Mouse (Mus musculus) testis, adult 2 months (tissue): ENCODE results near the gene Ces1a. TPM values are rescaled to one million over a fixed set of nuclear protein-coding genes. Genes with fewer than 3 reads are reported as not detected.

ENCODE experiments used
- H3K27ac ChIP-seq: fragments of 200-500 bp; 2 replicates; pipeline ENCODE4 v1.5.1; 2012; ENCODE audit warnings: low read depth, low read length; ENCODE audit not compliant: control insufficient read depth, insufficient read depth
- H3K27me3 ChIP-seq: fragments of 200-500 bp; 2 replicates; pipeline ENCODE4 v1.6.1; 2012; ENCODE audit warnings: mild to moderate bottlenecking, low read length, moderate library complexity; ENCODE audit not compliant: control insufficient read depth, insufficient read depth
- H3K36me3 ChIP-seq: fragments of 200-500 bp; 2 replicates; pipeline ENCODE4 v1.6.1; 2012; ENCODE audit warnings: mild to moderate bottlenecking, low read length; ENCODE audit not compliant: control insufficient read depth, insufficient read depth
- H3K4me1 ChIP-seq: fragments of 200-500 bp; 2 replicates; pipeline ENCODE4 v1.6.1; 2012; ENCODE audit warnings: low read length; ENCODE audit not compliant: control insufficient read depth, insufficient read depth
- H3K4me3 ChIP-seq: fragments of 200-500 bp; 2 replicates; pipeline ENCODE4 v1.5.1; 2012; ENCODE audit warnings: low read depth, mild to moderate bottlenecking, low read length, moderate library complexity, mixed read lengths; ENCODE audit not compliant: control insufficient read depth
- CTCF ChIP-seq: fragments of 200-500 bp; IDR thresholded peaks from 2 replicates; pipeline ENCODE4 v1.5.1; 2012; ENCODE audit warnings: low read depth, mild to moderate bottlenecking, inconsistent platforms, low read length, moderate library complexity; ENCODE audit not compliant: control insufficient read depth, insufficient read depth, insufficient replicate concordance
- POLR2A ChIP-seq: fragments of 200-500 bp; IDR thresholded peaks from 2 replicates; pipeline ENCODE4 v1.6.1; 2012; ENCODE audit warnings: low read depth, mild to moderate bottlenecking, inconsistent platforms, low read length, moderate library complexity; ENCODE audit not compliant: control insufficient read depth
- polyA plus RNA-seq: library from polyadenylated mRNA; depleted of rRNA; stranded (reverse); fragments of >200 nt; gene quantifications from 2 replicates; pipeline ENCODE4 v1.2.3, GENCODE M21; 2012; rRNA removed

Ces1a gene
- 1.5 TPM in 2 replicates for polyA plus RNA-seq

DNA sequence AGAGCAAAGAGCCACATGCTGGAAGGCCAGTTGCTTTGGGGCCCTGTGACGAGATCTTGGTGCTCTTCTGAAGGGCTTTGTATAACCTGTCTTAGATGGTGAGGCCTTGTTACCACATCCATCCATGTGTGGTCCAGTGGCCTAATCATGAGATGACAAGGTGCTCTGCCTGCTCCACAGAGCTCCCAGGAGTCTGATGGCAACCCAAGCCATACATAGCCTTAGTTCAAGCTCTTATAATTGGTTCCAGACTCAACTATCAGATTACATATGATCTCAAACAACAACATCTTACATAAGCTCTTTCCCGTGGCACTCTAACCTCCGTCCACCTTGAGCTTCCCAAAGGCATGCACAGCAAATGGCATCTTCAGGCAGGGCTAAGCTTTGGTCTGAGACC lies at the start of gene Ces1a:
TSS of gene Ces1a (minus strand) at position 101 of the 400 bp plus-strand sequence.
- Histone ChIP-seq H3K27ac (no peak within 1 kb of the TSS), H3K36me3 (no peaks in the 10 kb centered on the region), H3K4me1 (no peaks in the 10 kb centered on the region), H3K27me3 (no peaks in the 10 kb centered on the region), H3K4me3 (no peak within 1 kb of the TSS)
- TF ChIP-seq POLR2A (no peak), CTCF (no peak)

DNA sequence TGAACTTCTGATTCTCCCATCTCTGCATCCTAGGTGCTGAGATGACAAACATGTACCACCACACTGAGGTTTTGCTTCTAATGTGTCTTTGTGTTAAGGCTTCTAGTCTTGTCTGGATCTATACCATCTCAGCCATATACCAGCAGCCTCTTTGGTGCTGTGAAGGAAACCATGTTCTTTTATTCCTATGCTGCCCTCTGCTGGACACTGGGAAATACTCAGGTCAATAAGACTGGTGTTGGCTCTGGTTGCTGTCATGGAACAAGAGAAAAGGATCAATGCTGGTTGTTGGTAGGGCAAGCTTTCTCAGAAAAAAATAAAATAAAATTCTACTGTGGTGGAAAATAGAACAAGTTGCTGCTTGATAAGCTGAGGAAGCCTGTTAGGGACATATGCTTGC lies 47.4 kb upstream of the Ces1a start:
- Histone ChIP-seq H3K4me1 (no peaks in the 10 kb centered on the region), H3K4me3 (no peak overlapping the region), H3K36me3 (no peaks in the 10 kb centered on the region), H3K27me3 (no peaks in the 10 kb centered on the region), H3K27ac (no peak overlapping the region)
- TF ChIP-seq POLR2A (no peak), CTCF (no peak)

DNA sequence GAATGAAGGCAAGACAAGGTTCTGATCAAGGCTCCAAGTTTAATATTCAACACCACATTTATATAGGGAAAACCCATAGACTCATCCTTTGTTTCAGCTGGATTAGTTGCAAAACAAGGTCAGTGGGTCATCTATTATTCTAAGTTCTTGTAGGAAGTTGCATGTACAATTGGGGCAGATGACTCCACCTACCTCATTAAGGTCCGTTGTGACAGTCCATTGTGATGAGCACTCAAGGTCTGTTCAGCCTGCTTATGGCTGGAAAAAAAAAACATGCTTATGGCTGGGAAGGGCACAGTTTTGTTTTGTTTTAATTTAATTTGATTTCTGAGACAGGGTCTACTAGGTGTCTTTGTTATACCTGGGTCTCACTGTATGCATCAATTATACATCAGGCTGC lies 43.3 kb upstream of the Ces1a start:
- Histone ChIP-seq H3K36me3 (no peaks in the 10 kb centered on the region), H3K27me3 (no peaks in the 10 kb centered on the region), H3K4me3 (no peak overlapping the region), H3K4me1 (no peaks in the 10 kb centered on the region), H3K27ac (no peak overlapping the region)
- no peak for TF ChIP-seq CTCF
- no peak for TF ChIP-seq POLR2A

DNA sequence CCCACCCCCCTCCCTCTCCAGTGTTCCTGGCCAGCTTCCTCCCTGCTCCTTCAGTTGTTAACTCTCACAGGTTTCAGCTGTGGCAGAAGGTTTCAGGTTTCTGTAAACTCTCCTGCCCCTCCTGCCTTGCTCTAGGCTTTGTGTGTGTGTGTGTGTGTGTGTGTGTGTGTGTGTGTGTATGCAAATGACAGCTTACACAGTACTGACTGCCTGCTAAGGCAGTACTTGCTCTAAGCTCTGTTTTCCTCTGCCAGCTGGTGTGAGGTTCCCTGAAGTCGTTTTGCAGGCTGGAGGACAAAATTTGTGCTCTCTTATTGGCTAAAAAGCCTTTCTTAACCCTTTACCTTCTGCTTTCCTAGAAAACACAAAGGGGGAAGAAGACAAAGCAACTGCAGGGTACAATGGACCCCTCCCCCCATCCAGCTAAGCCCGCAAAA lies 40.7 kb upstream of the Ces1a start:
- Histone ChIP-seq H3K4me3 (no peak overlapping the region), H3K27ac (no peak overlapping the region), H3K36me3 (no peaks in the 10 kb centered on the region), H3K4me1 (no peaks in the 10 kb centered on the region), H3K27me3 (no peaks in the 10 kb centered on the region)
- no peak for TF ChIP-seq CTCF
- no peak for TF ChIP-seq POLR2A

DNA sequence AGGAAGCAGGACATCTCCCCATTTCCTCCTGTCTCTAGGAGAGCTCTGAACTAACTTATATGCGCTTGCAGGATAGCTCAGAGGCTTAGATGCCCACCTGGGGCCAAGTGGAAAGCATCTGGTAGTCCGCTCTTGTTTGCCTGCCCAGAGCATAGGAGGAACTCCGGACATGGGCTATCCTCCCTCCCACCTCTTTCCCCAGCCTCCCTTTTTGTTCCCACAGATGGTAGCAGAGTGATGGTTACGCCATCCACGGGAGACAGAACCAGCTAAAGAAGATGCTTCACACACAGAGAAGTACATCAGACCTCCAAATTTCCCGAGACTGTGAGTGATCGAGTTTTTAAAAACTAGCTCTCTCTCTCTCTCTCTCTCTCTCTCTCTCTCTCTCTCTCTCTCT lies 40.2 kb upstream of the Ces1a start:
- H3K4me3 ChIP-seq = no peak overlapping the region
- TF ChIP-seq POLR2A (no peak), CTCF (no peak)
- H3K4me1 ChIP-seq = no peaks in the 10 kb centered on the region
- no peaks in the 10 kb centered on the region for H3K36me3 ChIP-seq
- H3K27ac ChIP-seq = no peak overlapping the region
- H3K27me3 ChIP-seq = no peaks in the 10 kb centered on the region

DNA sequence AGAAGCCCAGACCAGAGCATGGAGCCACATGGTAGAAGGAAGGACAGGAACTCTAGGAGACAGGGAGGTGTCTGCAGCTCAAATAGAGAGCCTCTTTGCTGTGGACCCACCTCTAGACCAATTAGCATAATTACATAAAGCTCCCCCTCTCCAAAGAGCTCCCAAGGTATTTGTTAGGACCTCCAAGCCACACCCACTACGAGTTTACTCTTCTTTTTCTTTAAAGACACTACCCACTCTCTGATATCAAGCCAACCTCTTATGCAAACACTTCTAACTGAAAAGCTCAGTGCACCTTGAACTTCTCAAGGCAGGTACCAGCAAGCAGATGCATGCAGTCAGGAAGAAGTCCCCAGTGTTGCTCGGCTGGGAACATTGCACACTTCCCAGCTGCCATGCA lies 31.9 kb upstream of the Ces1a start, which contains the start of gene Ces1b:
TSS of gene Ces1b (minus strand) at position 131 of the 400 bp plus-strand sequence.
- TF ChIP-seq CTCF (no peak), POLR2A (no peak)
- H3K36me3 ChIP-seq = no peaks in the 10 kb centered on the region
- H3K27ac ChIP-seq = no peak within 1 kb of the TSS
- no peaks in the 10 kb centered on the region for H3K27me3 ChIP-seq
- H3K4me3 ChIP-seq = no peak within 1 kb of the TSS
- H3K4me1 ChIP-seq = no peaks in the 10 kb centered on the region

DNA sequence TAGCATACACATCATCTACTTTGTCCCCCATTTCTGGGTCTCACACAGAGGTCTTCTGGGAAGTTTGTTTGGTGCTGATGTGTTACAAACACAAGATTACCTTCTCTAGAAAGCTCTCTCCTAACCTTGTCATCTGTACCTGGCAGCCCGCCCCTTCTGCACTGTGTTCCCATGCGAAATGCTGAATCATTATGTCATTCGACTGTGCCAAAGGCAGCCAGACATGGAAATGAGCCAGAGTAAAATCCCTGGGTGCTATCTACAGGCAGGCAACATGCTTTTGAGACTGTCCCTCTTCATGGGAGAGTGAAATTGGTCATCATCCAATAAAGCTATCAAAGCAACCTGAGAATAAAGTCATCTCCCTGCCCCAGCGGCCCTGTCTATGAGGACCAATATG lies 27.3 kb upstream of the Ces1a start:
- no peaks in the 10 kb centered on the region for H3K4me1 ChIP-seq
- H3K27ac ChIP-seq = no peak overlapping the region
- no peak overlapping the region for H3K4me3 ChIP-seq
- no peaks in the 10 kb centered on the region for H3K36me3 ChIP-seq
- TF ChIP-seq CTCF = no peak
- TF ChIP-seq POLR2A = no peak
- H3K27me3 ChIP-seq = no peaks in the 10 kb centered on the region
